Mouse (Mus musculus): ENCODE measurements at regions not wholly inside any gene's neighbourhood (a gene's known extent, or its start where the extent isn't known, plus 50 kb on each side); places are given as distances from the start of the nearest gene placed in this dataset.

GRCm38 (mm10) chr1:137042414-137043010 is 82.3 kb upstream of the Nr5a2 start:
- TF ChIP-seq ZNF384 (IDR thresholded peaks at IDR 0.05; ENCODE audit: low read depth, low read length): no peak
- TF ChIP-seq EP300 (IDR thresholded peaks at IDR 0.05; ENCODE audit: low read depth in 1 of 2, low read length in 2 of 2): no peak

Measured in MEL (cell line).